Mouse (Mus musculus): ENCODE measurements around the gene Tmem208.

The Tmem208 gene

GRCm38 (mm10) chr8:105326968-105327367, 814 bp downstream of the Tmem208 start:
- DNase-seq (ENCODE audit: low read depth) = no peak

DNA sequence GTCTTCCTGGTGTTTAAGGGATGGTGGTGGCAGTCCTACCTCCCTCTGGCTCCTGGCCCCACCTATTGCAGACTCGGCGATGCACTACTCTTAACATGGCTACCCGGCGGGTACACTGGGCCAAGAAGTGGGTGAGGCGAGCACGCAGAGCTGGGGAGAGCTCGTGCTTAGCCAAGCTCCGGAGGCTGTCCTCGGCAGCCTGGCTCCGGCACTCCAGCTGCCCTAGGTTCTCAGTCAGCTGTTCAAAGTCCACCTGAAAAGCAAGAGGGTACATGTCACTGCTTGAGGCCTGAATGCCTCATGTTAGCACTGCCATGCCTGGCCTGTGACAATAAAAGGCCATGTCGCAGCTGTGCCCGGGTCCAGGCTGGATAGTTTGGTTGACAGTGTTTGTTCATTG, 4.2 kb downstream of the Tmem208 start:
- DNase-seq (ENCODE audit: low read depth) = no peak

GRCm38 (mm10) chr8:105331469-105331868, 5.3 kb downstream of the Tmem208 start:
- no peak for DNase-seq (ENCODE audit: low read depth)

DNA sequence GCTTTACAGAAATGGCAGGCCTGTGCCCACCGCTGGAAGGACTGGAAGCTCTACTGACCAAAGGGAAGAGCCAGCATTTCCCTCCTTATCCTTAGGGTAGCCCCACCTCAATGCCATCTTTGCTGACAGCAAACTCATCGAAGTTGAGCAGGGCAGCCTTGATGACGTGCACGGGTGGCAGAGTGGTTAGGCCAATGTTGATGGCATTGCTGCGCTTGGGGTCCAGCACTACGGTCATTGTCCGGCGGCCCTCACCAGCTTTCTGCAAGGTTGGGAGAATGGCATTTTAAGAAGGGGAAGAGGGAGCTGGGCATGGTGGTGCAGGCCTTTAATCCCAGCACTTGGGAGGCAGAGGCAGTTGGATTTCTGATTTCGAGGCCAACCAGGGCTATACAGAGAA, 5.8 kb downstream of the Tmem208 start:
- DNase-seq (ENCODE audit: low read depth) = no peak

- DNase-seq (ENCODE audit: low read depth) = no peak
Measured at GRCm38 (mm10) chr8:105332523-105332922, 6.4 kb downstream of the Tmem208 start.

- DNase-seq (ENCODE audit: low read depth) = no peak
Measured at GRCm38 (mm10) chr8:105336373-105337130, 10.4 kb downstream of the Tmem208 start.

DNA sequence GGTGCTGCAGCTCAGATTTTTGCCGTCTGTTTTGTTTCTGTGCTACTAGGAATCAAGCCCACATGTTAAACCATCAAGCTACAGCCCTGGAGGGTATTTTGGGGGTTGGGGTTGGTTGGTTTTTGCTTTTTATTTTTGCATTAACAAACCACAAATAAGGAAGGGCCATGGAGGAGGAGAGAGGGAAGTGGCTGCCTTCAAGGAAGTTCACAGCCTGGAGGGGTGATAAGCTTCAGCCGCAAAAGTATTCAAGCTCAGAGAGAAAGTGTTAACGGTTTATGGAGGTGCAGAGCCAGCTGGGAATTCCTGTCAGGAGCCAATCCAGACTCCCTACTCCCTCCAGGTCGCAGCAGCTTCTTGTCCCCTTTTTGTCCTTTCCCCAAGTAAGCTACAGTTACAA, 12.8 kb downstream of the Tmem208 start:
- no peak for DNase-seq (ENCODE audit: low read depth)

GRCm38 (mm10) chr8:105339886-105340635, 13.9 kb downstream of the Tmem208 start:
- DNase-seq (ENCODE audit: low read depth) = no peak

DNA sequence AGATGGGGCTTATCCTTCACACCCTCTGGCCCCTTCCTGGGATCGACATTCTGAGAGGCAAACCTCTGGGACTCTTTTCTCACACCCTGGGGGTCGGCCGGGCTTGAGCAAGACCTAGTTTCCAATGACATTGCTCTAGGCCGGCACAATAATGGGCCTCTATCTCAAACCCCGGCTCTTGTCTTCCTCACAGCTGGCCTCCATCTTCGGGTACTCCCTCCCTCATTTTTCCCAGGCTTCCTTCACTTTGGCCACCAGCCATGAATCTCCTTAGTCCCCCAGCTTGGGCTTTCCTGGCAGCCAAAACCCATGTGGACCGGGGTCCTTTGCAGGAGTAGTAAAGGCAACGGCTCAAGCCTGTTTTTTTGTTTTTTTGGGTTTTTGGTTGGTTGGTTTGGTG, 15.2 kb downstream of the Tmem208 start:
- DNase-seq (ENCODE audit: low read depth) = no peak

DNA sequence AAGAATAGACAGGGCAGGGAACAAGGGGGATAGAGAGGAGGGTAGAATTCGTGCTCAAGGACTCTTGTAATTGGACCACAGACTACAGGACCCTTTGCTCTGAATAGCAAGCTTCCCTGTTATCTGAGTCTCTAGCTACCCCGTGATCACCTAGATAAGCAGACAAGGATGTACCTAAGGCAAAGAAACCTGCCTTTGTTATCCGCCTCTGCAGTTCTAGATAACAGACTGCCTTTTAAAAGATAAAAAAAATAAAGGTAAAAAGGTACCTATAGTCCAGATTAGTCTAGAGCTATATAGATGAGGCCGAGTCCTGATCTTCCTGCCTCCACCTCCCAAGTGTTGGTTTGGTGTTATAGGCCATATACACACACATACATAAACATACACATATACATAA, 16.6 kb downstream of the Tmem208 start:
- no peak for DNase-seq (ENCODE audit: low read depth)

- no peak for DNase-seq (ENCODE audit: low read depth)
Measured at GRCm38 (mm10) chr8:105343791-105344574, 17.8 kb downstream of the Tmem208 start.

DNA sequence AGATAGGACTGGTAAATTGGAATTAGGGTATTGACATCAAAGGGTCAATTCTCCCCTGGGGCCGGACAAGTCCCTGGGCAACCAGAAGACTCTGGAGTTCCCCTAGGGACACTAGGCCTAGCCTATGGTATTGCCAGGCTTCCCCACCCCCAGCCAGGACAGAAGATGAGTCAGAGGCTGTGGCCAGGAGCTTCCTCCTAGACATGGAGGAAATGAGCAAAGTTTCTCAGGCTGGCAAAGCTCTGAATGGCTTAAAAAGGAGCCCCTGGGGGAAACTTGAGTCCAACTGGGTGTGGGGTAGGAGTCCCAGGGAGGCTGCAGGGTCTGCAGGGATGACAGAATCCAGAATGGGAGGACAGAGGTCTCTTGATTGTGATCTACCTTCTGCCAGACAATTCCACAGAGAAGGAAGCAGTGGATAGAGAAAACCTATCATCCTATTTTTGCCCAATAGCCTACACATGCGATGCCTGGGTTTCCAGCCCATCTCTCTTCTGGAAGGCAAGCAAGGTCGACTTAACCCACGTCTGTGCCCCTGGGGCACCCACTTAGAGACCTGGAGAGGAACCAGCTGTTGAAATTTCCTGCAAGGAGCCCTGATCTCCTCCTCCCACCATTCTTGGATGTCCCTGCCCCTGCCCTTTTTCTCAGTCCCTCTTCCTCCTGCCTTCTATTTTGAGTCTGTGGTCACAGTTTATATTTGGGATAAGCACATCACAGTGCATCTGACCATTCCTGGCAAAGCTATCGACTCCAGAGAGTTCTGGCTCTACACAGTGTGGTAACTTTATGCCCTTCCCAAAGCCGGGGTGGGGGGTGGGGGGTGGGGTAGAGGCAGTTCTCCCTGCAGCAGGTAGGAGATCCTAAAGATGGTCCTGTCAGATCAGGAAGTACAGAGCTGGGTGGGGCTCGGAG, 19.2 kb downstream of the Tmem208 start:
- no peak for DNase-seq (ENCODE audit: low read depth)

- no peak for DNase-seq (ENCODE audit: low read depth)
Measured at GRCm38 (mm10) chr8:105346611-105347427, 20.7 kb downstream of the Tmem208 start.

DNA sequence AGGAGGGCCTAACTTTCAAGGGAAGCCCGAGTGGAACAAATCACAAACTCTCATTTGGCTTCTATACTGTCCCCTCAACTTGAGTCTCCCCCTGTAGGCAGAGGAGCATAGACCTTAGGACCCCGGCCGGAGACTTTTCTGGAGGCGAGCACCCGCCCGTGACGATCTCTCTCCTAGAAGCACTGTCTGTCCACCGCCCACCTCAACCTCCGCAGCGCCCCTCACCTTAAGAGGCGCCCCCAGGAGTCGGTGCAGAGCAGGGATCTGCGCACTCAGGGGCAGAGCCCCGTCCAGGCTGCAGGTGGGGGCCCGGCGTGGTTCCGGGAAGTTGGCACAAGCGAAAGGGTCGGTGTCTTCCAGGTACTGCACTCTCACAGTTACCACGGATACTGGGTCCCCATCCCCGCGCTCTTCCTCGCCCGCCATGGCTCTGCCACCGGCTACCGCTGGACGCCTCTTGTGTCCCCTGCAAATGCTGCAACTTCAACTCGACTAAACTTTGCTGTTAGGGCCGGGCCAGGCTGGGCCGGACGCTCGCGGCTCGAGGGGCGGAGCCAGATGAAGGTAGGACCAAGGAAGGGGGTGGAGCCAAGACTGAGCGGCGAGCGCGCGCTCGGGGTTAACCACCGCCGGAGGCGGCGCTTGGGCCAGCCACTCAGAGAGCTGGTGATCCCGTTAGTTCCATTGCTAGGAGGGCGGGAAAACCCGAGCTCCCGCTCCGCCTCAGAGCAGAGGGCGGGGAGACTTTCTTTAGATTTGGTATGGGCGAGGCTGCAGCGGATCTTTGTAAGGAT, 21.5 kb downstream of the Tmem208 start, which contains the start of gene Fhod1:
Gene Fhod1, minus strand, starts transcription at position 526 of the 794 bp plus-strand sequence.
- peak; percentile 88 for DNase-seq (ENCODE audit: low read depth)

DNA sequence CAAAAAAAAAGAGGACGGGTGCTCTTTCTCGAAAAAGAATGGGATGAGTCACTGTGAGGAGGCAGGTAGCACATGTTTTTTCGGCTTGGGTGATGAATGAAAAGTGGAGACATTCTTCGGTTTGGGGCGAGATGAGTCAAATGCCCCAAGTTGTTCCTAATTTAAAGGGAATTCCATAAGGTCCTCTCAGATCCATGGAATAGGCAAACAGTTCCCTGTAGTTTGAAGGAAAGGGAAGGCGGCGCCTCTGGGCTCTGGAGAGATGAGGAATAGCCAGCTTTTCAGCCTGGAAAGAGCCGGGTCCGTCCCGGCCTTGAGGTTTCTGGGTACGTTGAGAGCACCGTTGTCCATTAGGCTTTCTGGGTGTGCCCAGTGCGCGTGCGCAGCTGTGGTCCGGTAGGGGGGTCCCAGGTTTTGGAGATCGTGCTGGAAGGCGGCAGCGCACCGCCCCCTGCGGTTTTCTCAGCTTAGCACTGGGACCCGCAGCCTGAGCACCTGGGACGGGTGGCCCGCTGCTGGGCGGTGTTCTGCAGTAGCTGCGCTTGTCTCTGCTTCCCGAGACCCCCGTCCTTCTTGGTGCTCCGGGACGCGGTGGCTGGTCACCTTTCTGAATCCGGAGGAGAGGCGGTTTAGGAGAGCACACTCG, 22.4 kb downstream of the Tmem208 start, which contains the start of gene Slc9a5:
Gene Slc9a5, plus strand, starts transcription at position 394 of the 646 bp plus-strand sequence.
- no peak for DNase-seq (ENCODE audit: low read depth)

- no peak for DNase-seq (ENCODE audit: low read depth)
Measured at GRCm38 (mm10) chr8:105349096-105349771, 23.1 kb downstream of the Tmem208 start.

DNA sequence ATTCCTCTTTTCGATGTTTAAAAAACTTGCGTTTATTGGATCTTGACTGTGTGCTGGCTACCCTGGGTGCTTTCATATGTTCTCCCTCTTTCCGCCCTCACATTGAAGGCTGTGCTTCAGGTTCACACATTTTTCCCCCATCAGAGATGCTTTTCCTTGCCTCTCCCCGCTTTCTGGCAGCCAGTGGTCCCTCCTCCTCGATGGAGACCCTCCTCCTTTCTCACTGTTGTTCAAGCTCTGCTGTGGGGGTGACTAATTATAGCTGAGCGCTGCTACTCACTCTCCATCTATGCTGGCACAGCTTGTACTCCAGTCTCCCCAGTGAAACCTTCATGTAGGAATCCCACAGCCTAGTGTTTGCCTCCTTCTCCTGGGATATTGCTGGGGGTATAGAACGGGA, 24.0 kb downstream of the Tmem208 start:
- no peak for DNase-seq (ENCODE audit: low read depth)

- DNase-seq (ENCODE audit: low read depth) = no peak
Measured at GRCm38 (mm10) chr8:105353583-105354135, 27.5 kb downstream of the Tmem208 start.
